8 mouse cellular contexts compared by ENCODE assay signal in the genomic region with DNA sequence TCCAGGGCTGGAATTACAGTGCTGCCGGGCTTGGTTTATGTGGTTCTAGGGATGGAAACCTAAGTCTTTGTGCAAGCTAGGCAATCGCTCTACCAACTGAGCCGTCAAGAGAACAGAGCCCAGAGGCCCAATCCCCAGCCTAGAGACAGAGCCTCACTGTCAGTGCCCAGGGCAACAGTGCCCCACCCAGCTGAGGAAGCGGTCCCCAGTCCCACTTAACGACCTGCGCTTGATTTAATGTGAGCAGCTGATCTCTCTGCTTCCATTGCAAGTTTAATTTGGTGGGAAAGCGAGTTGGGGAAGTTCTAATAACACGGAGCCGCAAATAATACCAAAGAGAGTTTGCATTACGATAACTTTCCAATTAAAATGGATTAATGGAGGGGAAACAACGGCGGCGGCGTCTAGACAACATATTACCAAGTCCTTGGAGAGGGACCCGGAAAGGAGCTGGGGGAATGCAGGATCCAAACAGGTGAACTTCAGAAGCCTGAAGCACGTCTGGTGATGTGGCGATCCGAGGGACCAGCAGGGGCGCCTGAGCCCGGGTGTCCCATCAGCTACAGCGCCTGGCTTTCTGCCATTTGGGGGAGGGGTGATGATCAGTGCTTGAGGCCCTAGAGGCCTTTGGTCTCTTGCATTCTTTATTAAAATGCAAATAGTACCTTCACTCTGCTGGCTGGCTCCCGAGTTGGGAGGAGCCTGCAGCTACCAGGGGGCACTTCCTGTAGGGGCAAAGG. TPM values are rescaled to one million over a fixed set of nuclear protein-coding genes. Genes with fewer than 3 reads are reported as not detected.
A peak's percentile ranks its signal among the peaks of the same experiment; 100 is the strongest.
DNase-seq lines count a peak whose midpoint lies in the region; ATAC-seq lines count a peak whose summit lies in the region.

No protein-coding gene starts in this region.

- ATAC-seq in liver, embryonic 11.5 days (replicated peaks; ENCODE audit: low FRiP score) = no peak
- no peak for ATAC-seq in hindbrain, embryonic 15.5 days (ENCODE audit: low FRiP score, low read depth)
- peak; percentile 35; the same call in 1 of the 2 replicates for ATAC-seq in midbrain, embryonic 11.5 days (ENCODE audit: low FRiP score)

- peak; percentile 22 for DNase-seq in liver
- no peak for DNase-seq in liver, embryonic 11.5 days (ENCODE audit: low spot score)
- DNase-seq in embryo, embryonic 11 days = peak; percentile 73
- peak; percentile 92 for DNase-seq in midbrain, embryonic 11.5 days (ENCODE audit: low spot score, missing footprints)
- no peak for DNase-seq in frontal cortex, adult 2 months (ENCODE audit: extremely low spot score in 1 of 2, low spot score in 1 of 2)
- DNase-seq in frontal cortex, postnatal 14 days (ENCODE audit: low spot score in 2 of 2) = no peak
- no peak for DNase-seq in left cerebral cortex, postnatal 14 days (ENCODE audit: low spot score in 2 of 2)

- no peaks in the 10 kb centered on the region for H3K36me3 ChIP-seq in liver, embryonic 11.5 days (ENCODE audit: control insufficient read depth, insufficient read depth, low read length)
- H3K36me3 ChIP-seq in hindbrain, embryonic 15.5 days = no peaks in the 10 kb centered on the region
- H3K36me3 ChIP-seq in midbrain, embryonic 11.5 days (ENCODE audit: control insufficient read depth, insufficient read depth, low read length) = no peaks in the 10 kb centered on the region

- H3K4me2 ChIP-seq in liver, embryonic 11.5 days = no peak overlapping the region
- H3K4me2 ChIP-seq in hindbrain, embryonic 15.5 days = peak overlapping the region; percentile 27; the same call in 1 of the 2 replicates
- H3K4me2 ChIP-seq in midbrain, embryonic 11.5 days = 0 out of 2 replicates have a peak overlapping the region, but pooled peaks have one; percentile 14

- no peak overlapping the region for H3K9ac ChIP-seq in liver, embryonic 11.5 days (ENCODE audit: low read depth, low read length)
- H3K9ac ChIP-seq in hindbrain, embryonic 15.5 days = no peak overlapping the region
- H3K9ac ChIP-seq in midbrain, embryonic 11.5 days (ENCODE audit: low read length) = no peak overlapping the region

- H3K4me1 ChIP-seq in liver, embryonic 11.5 days (replicated peaks; ENCODE audit: control insufficient read depth, insufficient read depth, low read length) = 0 out of 2 replicates have a peak, but pooled peaks cover 3% of the 10 kb centered on the region
- H3K4me1 ChIP-seq in hindbrain, embryonic 15.5 days (replicated peaks) = peaks cover 44% of the 10 kb centered on the region
- peaks cover 25% of the 10 kb centered on the region for H3K4me1 ChIP-seq in midbrain, embryonic 11.5 days (ENCODE audit: control insufficient read depth, insufficient read depth, low read length)

- H3K27ac ChIP-seq in liver, embryonic 11.5 days (ENCODE audit: low read depth, low read length) = no peak overlapping the region
- no peak overlapping the region for H3K27ac ChIP-seq in hindbrain, embryonic 15.5 days (replicated peaks)
- no peak overlapping the region for H3K27ac ChIP-seq in midbrain, embryonic 11.5 days (ENCODE audit: low read depth, low read length)

- 21% methylated on average over 22 of the region's 22 CpGs for WGBS in liver, embryonic 11.5 days
- 10% methylated on average over 22 of the region's 22 CpGs for WGBS in hindbrain, embryonic 15.5 days
- WGBS in midbrain, embryonic 11.5 days = 24% methylated on average over 22 of the region's 22 CpGs

- intact Hi-C loops in left cerebral cortex, postnatal 14 days (cut with DNase I) = no loop called here

- peaks cover 16% of the 10 kb centered on the region for H3K27me3 ChIP-seq in liver, embryonic 11.5 days (replicated peaks; ENCODE audit: control insufficient read depth, insufficient read depth, low read length)
- H3K27me3 ChIP-seq in hindbrain, embryonic 15.5 days = no peaks in the 10 kb centered on the region
- no peaks in the 10 kb centered on the region for H3K27me3 ChIP-seq in midbrain, embryonic 11.5 days (ENCODE audit: control insufficient read depth, insufficient read depth, low read length)

- H3K4me3 ChIP-seq in liver, embryonic 11.5 days (ENCODE audit: low read depth, low read length) = no peak overlapping the region
- H3K4me3 ChIP-seq in hindbrain, embryonic 15.5 days = no peak overlapping the region
- no peak overlapping the region for H3K4me3 ChIP-seq in midbrain, embryonic 11.5 days (ENCODE audit: low read depth, low read length)

- H3K9me3 ChIP-seq in liver, embryonic 11.5 days (ENCODE audit: control insufficient read depth, low read length) = no peaks in the 10 kb centered on the region
- no peaks in the 10 kb centered on the region for H3K9me3 ChIP-seq in hindbrain, embryonic 15.5 days
- H3K9me3 ChIP-seq in midbrain, embryonic 11.5 days (ENCODE audit: control insufficient read depth, low read length) = no peaks in the 10 kb centered on the region

RNA-seq across cellular contexts. Expression of gene Rplp1, which starts 36.8 kb away (rescaled TPM):
- 1,876 and 2,139 TPM in 2 replicates for polyA plus RNA-seq in liver, embryonic 11.5 days (2014; fragmentation: Nextera tagmentation; extraction: Ambion mirVana)
- 942 and 984 TPM in 2 replicates for polyA plus RNA-seq in hindbrain, embryonic 15.5 days (2015; fragmentation: Nextera tagmentation; extraction: Ambion mirVana)
- polyA plus RNA-seq in midbrain, embryonic 11.5 days (2014; fragmentation: Nextera tagmentation; extraction: Ambion mirVana) = 980 and 1,048 TPM in 2 replicates
- polyA plus RNA-seq in frontal cortex, adult 2 months (2012; rRNA removed) = 3,748 and 3,865 TPM in 2 replicates
- total RNA-seq in left cerebral cortex, postnatal 14 days (2021) = 1,000 to 10,000 TPM; 1,411 to 1,467 TPM

Comparison
In these comparisons a context has a peak if more than half of its experiments do, and no peak if none do; other contexts are left out.
1. DNase-seq: peak in liver (single experiment), embryo, embryonic 11 days (single experiment) and midbrain, embryonic 11.5 days (single experiment); none in liver, embryonic 11.5 days (single experiment), frontal cortex, adult 2 months (0 of 2), frontal cortex, postnatal 14 days (0 of 2) and left cerebral cortex, postnatal 14 days (0 of 2).